Mouse (Mus musculus): ENCODE data around the gene Gm11634. TPM values are rescaled to one million over a fixed set of nuclear protein-coding genes. Genes with fewer than 3 reads are reported as not detected.

Gm11634 gene
- total and polyA plus RNA-seq, 2 experiments from 2014 or later, result not detected

- H3K36me3 ChIP-seq (ENCODE audit: insufficient read depth), result peaks cover 50% of the 10 kb centered on the region
- H3K27me3 ChIP-seq (ENCODE audit: insufficient read depth, low read length), result no peaks in the 10 kb centered on the region
- no peak overlapping the region for H3K4me3 ChIP-seq (ENCODE audit: low read depth, low read length)
- 83% methylated on average over 6 of the region's 6 CpGs for WGBS
- no peak for TF ChIP-seq CTCF (IDR thresholded peaks at IDR 0.05; ENCODE audit: low read depth)
- no peak overlapping the region for H3K4me2 ChIP-seq (ENCODE audit: low read depth)
- H3K27ac ChIP-seq (ENCODE audit: low read depth, low read length), result no peak overlapping the region
- no peak overlapping the region for H3K9ac ChIP-seq
- DNase-seq (no peak), ATAC-seq (no peak)
- no peaks in the 10 kb centered on the region for H3K4me1 ChIP-seq (ENCODE audit: insufficient read depth)
- no peaks in the 10 kb centered on the region for H3K9me3 ChIP-seq (ENCODE audit: low read length)
These were observed 17.8 kb downstream of the Gm11634 start for GRCm38 (mm10) chr11:101581081-101581764.

GRCm38 (mm10) chr11:101576116-101576515 lies 22.9 kb downstream of the Gm11634 start:
- no peaks in the 10 kb centered on the region for H3K27me3 ChIP-seq (ENCODE audit: insufficient read depth, low read length)
- H3K4me1 ChIP-seq (ENCODE audit: insufficient read depth), result no peaks in the 10 kb centered on the region
- H3K9me3 ChIP-seq (ENCODE audit: low read length), result no peaks in the 10 kb centered on the region
- no peak overlapping the region for H3K9ac ChIP-seq
- H3K4me2 ChIP-seq (ENCODE audit: low read depth), result no peak overlapping the region
- no peak overlapping the region for H3K4me3 ChIP-seq (ENCODE audit: low read depth, low read length)
- H3K27ac ChIP-seq (ENCODE audit: low read depth, low read length), result no peak overlapping the region
- DNase-seq (no peak), ATAC-seq (no peak)
- peak; percentile 43 for TF ChIP-seq CTCF (IDR thresholded peaks at IDR 0.05; ENCODE audit: low read depth)
- H3K36me3 ChIP-seq (ENCODE audit: insufficient read depth), result peaks cover 94% of the 10 kb centered on the region
- WGBS, result 79% methylated on average over 6 of the region's 6 CpGs

- ATAC-seq (no peak), DNase-seq (no peak)
- 86% methylated on average over 3 of the region's 3 CpGs for WGBS
- Histone ChIP-seq H3K4me3 (ENCODE audit: low read depth, low read length) (no peak overlapping the region), H3K27ac (ENCODE audit: low read depth, low read length) (no peak overlapping the region), H3K27me3 (ENCODE audit: insufficient read depth, low read length) (no peaks in the 10 kb centered on the region), H3K4me1 (ENCODE audit: insufficient read depth) (no peaks in the 10 kb centered on the region), H3K9me3 (ENCODE audit: low read length) (no peaks in the 10 kb centered on the region), H3K9ac (no peak overlapping the region), H3K36me3 (ENCODE audit: insufficient read depth) (peaks cover 82% of the 10 kb centered on the region), H3K4me2 (ENCODE audit: low read depth) (no peak overlapping the region)
- TF ChIP-seq CTCF (IDR thresholded peaks at IDR 0.05; ENCODE audit: low read depth), result no peak
These were observed 30.6 kb downstream of the Gm11634 start for GRCm38 (mm10) chr11:101568421-101568820.

- H3K9ac ChIP-seq, result no peak overlapping the region
- H3K27ac ChIP-seq (ENCODE audit: low read depth, low read length), result no peak overlapping the region
- H3K27me3 ChIP-seq (ENCODE audit: insufficient read depth, low read length), result no peaks in the 10 kb centered on the region
- no peak overlapping the region for H3K4me3 ChIP-seq (ENCODE audit: low read depth, low read length)
- DNase-seq (peak; percentile 76), ATAC-seq (peak; percentile 43)
- WGBS, result 31% methylated on average over 5 of the region's 5 CpGs
- no peaks in the 10 kb centered on the region for H3K4me1 ChIP-seq (ENCODE audit: insufficient read depth)
- peak; percentile 91 for TF ChIP-seq CTCF (IDR thresholded peaks at IDR 0.05; ENCODE audit: low read depth)
- H3K4me2 ChIP-seq (ENCODE audit: low read depth), result no peak overlapping the region
- peaks cover 49% of the 10 kb centered on the region for H3K36me3 ChIP-seq (ENCODE audit: insufficient read depth)
- no peaks in the 10 kb centered on the region for H3K9me3 ChIP-seq (ENCODE audit: low read length)
These were observed 36.7 kb downstream of the Gm11634 start for GRCm38 (mm10) chr11:101562391-101562790.

GRCm38 (mm10) chr11:101556954-101557353 lies 42.1 kb downstream of the Gm11634 start:
- Histone ChIP-seq H3K4me1 (ENCODE audit: insufficient read depth) (peaks cover 15% of the 10 kb centered on the region; the same call in 1 of the 2 replicates), H3K27ac (ENCODE audit: low read depth, low read length) (no peak overlapping the region), H3K36me3 (ENCODE audit: insufficient read depth) (peaks cover 33% of the 10 kb centered on the region), H3K4me2 (ENCODE audit: low read depth) (no peak overlapping the region), H3K9ac (no peak overlapping the region), H3K9me3 (ENCODE audit: low read length) (no peaks in the 10 kb centered on the region), H3K27me3 (ENCODE audit: insufficient read depth, low read length) (no peaks in the 10 kb centered on the region), H3K4me3 (ENCODE audit: low read depth, low read length) (no peak overlapping the region)
- ATAC-seq, result no peak
- WGBS, result 38% methylated on average over 2 of the region's 2 CpGs
- no peak for DNase-seq
- TF ChIP-seq CTCF (IDR thresholded peaks at IDR 0.05; ENCODE audit: low read depth), result no peak

GRCm38 (mm10) chr11:101556541-101556940 lies 42.5 kb downstream of the Gm11634 start:
- ATAC-seq (no peak), DNase-seq (no peak)
- WGBS, result 91% methylated on average over 7 of the region's 7 CpGs
- H3K27me3 ChIP-seq (ENCODE audit: insufficient read depth, low read length), result no peaks in the 10 kb centered on the region
- peaks cover 15% of the 10 kb centered on the region; the same call in 1 of the 2 replicates for H3K4me1 ChIP-seq (ENCODE audit: insufficient read depth)
- H3K36me3 ChIP-seq (ENCODE audit: insufficient read depth), result peaks cover 32% of the 10 kb centered on the region
- no peak overlapping the region for H3K27ac ChIP-seq (ENCODE audit: low read depth, low read length)
- no peak overlapping the region for H3K4me3 ChIP-seq (ENCODE audit: low read depth, low read length)
- H3K9me3 ChIP-seq (ENCODE audit: low read length), result no peaks in the 10 kb centered on the region
- no peak for TF ChIP-seq CTCF (IDR thresholded peaks at IDR 0.05; ENCODE audit: low read depth)
- no peak overlapping the region for H3K4me2 ChIP-seq (ENCODE audit: low read depth)
- H3K9ac ChIP-seq, result no peak overlapping the region

- no peaks in the 10 kb centered on the region for H3K9me3 ChIP-seq (ENCODE audit: low read length)
- no peaks in the 10 kb centered on the region for H3K27me3 ChIP-seq (ENCODE audit: insufficient read depth, low read length)
- 21% methylated on average over 8 of the region's 8 CpGs for WGBS
- peak overlapping the region; percentile 56 for H3K4me2 ChIP-seq (ENCODE audit: low read depth)
- TF ChIP-seq CTCF (IDR thresholded peaks at IDR 0.05; ENCODE audit: low read depth), result no peak
- peaks cover 10% of the 10 kb centered on the region; the same call in 1 of the 2 replicates for H3K36me3 ChIP-seq (ENCODE audit: insufficient read depth)
- ATAC-seq (no peak), DNase-seq (no peak)
- H3K4me3 ChIP-seq (ENCODE audit: low read depth, low read length), result peak overlapping the region; percentile 74
- peaks cover 18% of the 10 kb centered on the region; the same call in 1 of the 2 replicates for H3K4me1 ChIP-seq (ENCODE audit: insufficient read depth)
- H3K9ac ChIP-seq, result peak overlapping the region; percentile 73
- H3K27ac ChIP-seq (ENCODE audit: low read depth, low read length), result peak overlapping the region; percentile 94
These were observed 45.6 kb downstream of the Gm11634 start for GRCm38 (mm10) chr11:101553354-101553930.

All from forebrain, postnatal 0 days (tissue).